Mouse (Mus musculus): Measurements from ENCODE around the gene Ttc28. TPM values are rescaled to one million over a fixed set of nuclear protein-coding genes. Genes with fewer than 3 reads are reported as not detected.
A peak's percentile ranks its signal among the peaks of the same experiment; 100 is the strongest.

Gene Ttc28
- polyA plus RNA-seq, 1 experiment: 0.04 TPM

DNA sequence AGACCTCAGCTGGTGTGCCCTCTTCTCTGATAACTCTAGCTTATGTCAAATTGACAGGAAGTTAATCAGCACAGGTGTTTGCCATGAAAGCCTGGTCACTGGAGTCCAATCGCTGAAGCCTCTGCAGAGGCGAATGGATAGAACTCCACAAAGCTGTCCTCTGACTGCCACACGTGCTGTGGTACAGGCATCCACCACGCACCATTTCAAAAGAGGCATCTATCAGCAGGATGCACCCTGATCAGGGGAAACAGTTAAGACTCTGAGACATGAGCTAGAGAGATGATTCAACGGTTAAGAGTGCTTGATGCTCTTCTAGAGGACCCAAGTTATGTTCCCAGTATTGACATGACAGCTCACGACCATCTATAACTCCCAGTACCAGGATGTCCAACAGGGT, 435.5 kb downstream of the Ttc28 start:
- Histone ChIP-seq H3K36me3 (ENCODE audit: control insufficient read depth) (no peaks in the 10 kb centered on the region), H3K4me3 (replicated peaks) (no peak overlapping the region)
- TF ChIP-seq TAL1 (IDR thresholded peaks at IDR 0.05; ENCODE audit: low read length) (no peak), GATA1 (IDR thresholded peaks at IDR 0.05; ENCODE audit: low read length) (no peak)

DNA sequence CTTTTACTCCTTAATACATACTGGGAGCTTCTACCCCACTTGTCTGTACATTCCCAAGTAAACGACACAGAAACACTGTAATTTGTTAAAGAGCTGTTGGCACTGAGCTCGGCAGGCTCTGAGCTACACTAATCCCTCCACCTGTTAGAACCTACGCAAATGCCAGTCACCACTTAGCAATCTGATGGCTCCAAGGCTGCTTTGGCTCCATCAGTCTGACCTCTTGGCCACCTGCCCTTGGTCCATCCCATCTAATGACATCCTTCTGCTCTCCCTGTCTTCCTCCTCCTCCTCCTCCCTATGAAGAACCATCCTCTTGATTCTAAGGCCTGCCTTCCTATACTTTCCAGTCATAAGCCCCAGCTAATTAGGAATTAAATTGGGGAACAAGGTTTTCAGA, 437.9 kb downstream of the Ttc28 start:
- Histone ChIP-seq H3K36me3 (ENCODE audit: control insufficient read depth) (no peaks in the 10 kb centered on the region), H3K4me3 (replicated peaks) (no peak overlapping the region), H3K4me1 (ENCODE audit: control insufficient read depth) (no peaks in the 10 kb centered on the region), H3K27me3 (ENCODE audit: control insufficient read depth) (no peaks in the 10 kb centered on the region), H3K9me3 (ENCODE audit: control insufficient read depth, low read length) (peaks cover 15% of the 10 kb centered on the region)
- TF ChIP-seq TAL1 (IDR thresholded peaks at IDR 0.05; ENCODE audit: low read length) (no peak), GATA1 (IDR thresholded peaks at IDR 0.05; ENCODE audit: low read length) (no peak)

More for the DNA sequence above, 435.5 kb downstream of the Ttc28 start:
- Histone ChIP-seq H3K4me1 (ENCODE audit: control insufficient read depth) (no peaks in the 10 kb centered on the region), H3K9me3 (ENCODE audit: control insufficient read depth, low read length) (peaks cover 17% of the 10 kb centered on the region), H3K27me3 (ENCODE audit: control insufficient read depth) (no peaks in the 10 kb centered on the region)

DNA sequence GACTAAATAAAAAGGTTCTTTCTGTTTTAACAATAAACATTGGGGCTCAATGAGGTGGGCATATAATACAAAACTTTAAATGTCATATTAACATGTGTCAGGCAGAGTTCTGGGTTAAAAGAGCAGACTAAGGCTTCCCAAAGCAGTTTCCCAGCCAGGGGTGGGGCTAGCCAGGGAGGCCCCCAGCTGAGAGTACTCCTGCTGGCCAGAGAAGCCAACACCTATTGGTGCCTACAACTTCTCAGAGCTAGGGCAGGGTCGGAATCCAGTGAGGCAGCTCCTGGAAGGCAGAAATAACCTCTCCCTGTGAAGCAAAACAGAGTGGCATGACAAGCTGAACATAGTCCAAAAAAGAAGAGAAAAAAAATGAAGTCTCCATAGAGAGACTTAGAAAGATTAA, 439.3 kb downstream of the Ttc28 start:
- Histone ChIP-seq H3K27me3 (ENCODE audit: control insufficient read depth) (peaks cover 3% of the 10 kb centered on the region), H3K36me3 (ENCODE audit: control insufficient read depth) (no peaks in the 10 kb centered on the region), H3K9me3 (ENCODE audit: control insufficient read depth, low read length) (peaks cover 5% of the 10 kb centered on the region), H3K4me3 (replicated peaks) (no peak overlapping the region), H3K4me1 (ENCODE audit: control insufficient read depth) (no peaks in the 10 kb centered on the region)
- no peak for TF ChIP-seq GATA1 (IDR thresholded peaks at IDR 0.05; ENCODE audit: low read length)
- TF ChIP-seq TAL1 (IDR thresholded peaks at IDR 0.05; ENCODE audit: low read length): no peak

DNA sequence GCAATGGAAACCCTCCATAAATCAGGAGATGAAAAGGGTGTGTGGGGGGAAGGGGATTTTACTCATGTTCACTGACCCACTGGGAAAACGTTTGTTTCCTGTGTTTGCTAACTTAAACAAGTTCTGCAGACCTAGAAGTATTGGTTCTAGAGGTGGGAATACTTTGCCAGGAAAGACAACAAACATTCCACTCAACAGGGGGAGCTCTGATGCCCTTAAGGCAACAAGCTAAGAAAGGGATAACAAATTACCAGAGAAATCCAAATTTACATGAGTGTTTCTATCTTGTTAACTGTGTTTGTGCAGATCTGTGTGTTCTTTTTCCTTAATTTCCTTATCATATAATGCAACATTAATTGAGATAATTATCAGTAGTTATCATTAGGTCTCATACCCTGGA, 446.2 kb downstream of the Ttc28 start:
- Histone ChIP-seq H3K4me3 (replicated peaks) (no peak overlapping the region), H3K36me3 (ENCODE audit: control insufficient read depth) (no peaks in the 10 kb centered on the region), H3K9me3 (ENCODE audit: control insufficient read depth, low read length) (peaks cover 6% of the 10 kb centered on the region), H3K4me1 (ENCODE audit: control insufficient read depth) (peaks cover 11% of the 10 kb centered on the region), H3K27me3 (ENCODE audit: control insufficient read depth) (peaks cover 3% of the 10 kb centered on the region)
- no peak for TF ChIP-seq GATA1 (IDR thresholded peaks at IDR 0.05; ENCODE audit: low read length)
- no peak for TF ChIP-seq TAL1 (IDR thresholded peaks at IDR 0.05; ENCODE audit: low read length)

DNA sequence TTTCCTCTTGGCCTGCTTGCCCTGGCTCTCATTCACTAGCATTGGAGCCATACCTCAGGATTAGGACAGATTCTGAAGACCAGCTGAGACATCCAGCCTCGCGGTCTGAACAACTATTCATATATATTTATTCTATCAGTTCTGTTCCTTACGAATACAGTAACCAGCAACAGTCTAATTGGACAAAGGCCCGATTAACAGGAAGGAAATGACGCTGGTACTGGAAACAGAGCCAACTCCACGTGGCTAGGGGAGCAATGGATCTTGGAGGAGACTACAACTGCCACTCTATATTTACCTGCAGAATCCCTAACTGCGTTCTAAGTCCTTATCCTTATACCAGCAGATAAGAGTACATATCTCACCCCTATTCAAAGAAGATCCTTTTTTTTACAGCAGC, 447.8 kb downstream of the Ttc28 start:
- TF ChIP-seq TAL1 (IDR thresholded peaks at IDR 0.05; ENCODE audit: low read length) (no peak), GATA1 (IDR thresholded peaks at IDR 0.05; ENCODE audit: low read length) (no peak)

DNA sequence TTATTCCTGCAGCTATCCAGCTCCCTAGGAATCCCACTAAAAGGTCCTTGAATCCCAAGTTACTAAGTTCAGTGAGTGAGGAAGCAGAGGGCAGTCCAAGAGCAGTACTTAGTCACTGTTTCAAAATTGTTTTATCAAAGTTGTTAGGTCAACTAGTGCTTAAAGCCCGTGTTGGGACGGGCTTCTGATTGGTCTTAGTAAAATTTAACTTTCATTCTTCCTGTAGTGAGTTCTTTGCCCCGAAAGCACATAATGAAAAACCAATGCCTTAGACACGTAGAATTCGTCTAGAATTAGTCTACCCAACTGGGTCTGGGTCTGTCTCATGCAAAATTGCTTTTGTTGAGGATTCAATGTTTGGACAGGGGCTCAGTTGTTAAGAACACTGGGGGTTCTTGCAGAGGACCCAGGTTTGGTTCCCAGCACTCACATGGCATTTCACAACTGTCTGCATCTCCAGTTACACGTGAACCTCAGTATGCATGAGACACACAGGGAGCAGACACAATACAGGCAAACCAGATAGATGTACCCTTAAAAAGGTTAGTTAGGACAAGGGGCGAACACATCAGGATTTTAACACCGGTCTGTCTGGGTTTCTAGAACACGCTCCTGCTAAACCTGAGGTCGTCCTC, 450.3 kb downstream of the Ttc28 start:
- Histone ChIP-seq H3K27me3 (ENCODE audit: control insufficient read depth) (no peaks in the 10 kb centered on the region; the same call in 1 of the 2 replicates), H3K4me3 (replicated peaks) (peak overlapping the region; percentile 98), H3K9me3 (ENCODE audit: control insufficient read depth, low read length) (peaks cover 6% of the 10 kb centered on the region), H3K36me3 (ENCODE audit: control insufficient read depth) (peaks cover 19% of the 10 kb centered on the region), H3K4me1 (ENCODE audit: control insufficient read depth) (peaks cover 29% of the 10 kb centered on the region)
- TF ChIP-seq GATA1 (IDR thresholded peaks at IDR 0.05; ENCODE audit: low read length): no peak
- TF ChIP-seq TAL1 (IDR thresholded peaks at IDR 0.05; ENCODE audit: low read length): no peak

More for the DNA sequence above, 447.8 kb downstream of the Ttc28 start:
- peaks cover 2% of the 10 kb centered on the region; the same call in 1 of the 2 replicates for H3K36me3 ChIP-seq (ENCODE audit: control insufficient read depth)
- peaks cover 3% of the 10 kb centered on the region for H3K27me3 ChIP-seq (ENCODE audit: control insufficient read depth)
- H3K4me1 ChIP-seq (ENCODE audit: control insufficient read depth): peaks cover 22% of the 10 kb centered on the region
- peaks cover 6% of the 10 kb centered on the region for H3K9me3 ChIP-seq (ENCODE audit: control insufficient read depth, low read length)
- no peak overlapping the region for H3K4me3 ChIP-seq (replicated peaks)

DNA sequence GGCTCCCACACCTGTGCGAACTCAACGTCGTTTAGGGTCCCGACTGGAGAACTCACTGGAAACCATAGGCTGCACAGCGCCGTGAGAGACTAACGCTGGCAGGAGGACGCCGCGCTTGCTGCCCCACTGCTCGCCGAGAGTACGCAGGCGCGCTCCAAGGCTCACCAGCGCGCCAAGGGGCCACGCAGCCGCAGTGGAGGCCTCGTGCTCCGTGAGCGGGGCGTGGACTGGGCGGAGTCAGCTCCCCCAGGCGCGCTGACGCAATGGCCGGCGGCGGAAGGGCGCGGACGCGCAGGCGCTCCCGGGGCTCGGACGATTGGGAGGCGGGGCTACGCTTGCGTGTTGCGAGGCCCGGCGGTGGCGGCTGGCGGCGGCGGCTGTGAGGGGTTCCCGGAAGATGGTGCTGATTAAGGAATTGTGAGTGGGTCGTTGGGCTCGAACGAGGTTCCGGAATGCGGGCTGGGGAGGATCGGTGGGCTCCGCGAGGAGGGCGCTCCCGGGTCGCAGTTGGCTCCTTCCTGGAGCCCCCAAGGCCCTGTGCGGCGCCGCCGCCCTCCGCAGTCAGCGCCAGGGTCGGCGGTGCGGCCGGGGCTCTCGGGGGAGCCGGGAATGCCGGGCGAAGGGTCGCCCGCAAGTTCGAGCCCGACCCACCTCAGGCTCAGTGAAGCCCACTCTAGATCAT, 451.0 kb downstream of the Ttc28 start, which contains the start of gene Pitpnb:
Gene Pitpnb, plus strand, starts transcription at position 347 of the 682 bp plus-strand sequence.
- Histone ChIP-seq H3K27me3 (ENCODE audit: control insufficient read depth) (no peaks in the 10 kb centered on the region), H3K4me3 (replicated peaks) (peak within 1 kb of the TSS; percentile 98), H3K9me3 (ENCODE audit: control insufficient read depth, low read length) (peaks cover 2% of the 10 kb centered on the region), H3K4me1 (ENCODE audit: control insufficient read depth) (peaks cover 29% of the 10 kb centered on the region), H3K36me3 (ENCODE audit: control insufficient read depth) (peaks cover 24% of the 10 kb centered on the region)
- TF ChIP-seq GATA1 (IDR thresholded peaks at IDR 0.05; ENCODE audit: low read length) (no peak), TAL1 (IDR thresholded peaks at IDR 0.05; ENCODE audit: low read length) (no peak)

DNA sequence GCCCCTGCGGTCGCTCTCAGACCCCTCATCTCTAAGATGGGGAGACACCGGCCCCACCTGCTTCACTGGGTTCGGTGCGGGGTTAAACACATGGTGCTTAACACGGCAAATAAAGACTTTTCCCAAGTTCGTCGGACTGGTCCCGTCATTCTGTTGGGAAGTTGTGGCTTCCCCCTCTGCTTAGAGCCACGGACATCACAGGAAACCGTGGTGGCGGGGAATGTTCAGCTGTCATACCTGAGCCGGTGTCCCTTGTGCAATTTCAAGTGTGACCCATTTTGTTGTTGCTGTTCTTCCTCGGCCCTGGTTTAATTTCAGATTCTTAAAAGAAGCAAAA, 451.5 kb downstream of the Ttc28 start:
- H3K4me1 ChIP-seq (ENCODE audit: control insufficient read depth): peaks cover 29% of the 10 kb centered on the region
- TF ChIP-seq TAL1 (IDR thresholded peaks at IDR 0.05; ENCODE audit: low read length) (no peak), GATA1 (IDR thresholded peaks at IDR 0.05; ENCODE audit: low read length) (no peak)
- peaks cover 29% of the 10 kb centered on the region for H3K36me3 ChIP-seq (ENCODE audit: control insufficient read depth)
- H3K9me3 ChIP-seq (ENCODE audit: control insufficient read depth, low read length): no peaks in the 10 kb centered on the region
- no peaks in the 10 kb centered on the region for H3K27me3 ChIP-seq (ENCODE audit: control insufficient read depth)
- H3K4me3 ChIP-seq (replicated peaks): peak overlapping the region; percentile 98

DNA sequence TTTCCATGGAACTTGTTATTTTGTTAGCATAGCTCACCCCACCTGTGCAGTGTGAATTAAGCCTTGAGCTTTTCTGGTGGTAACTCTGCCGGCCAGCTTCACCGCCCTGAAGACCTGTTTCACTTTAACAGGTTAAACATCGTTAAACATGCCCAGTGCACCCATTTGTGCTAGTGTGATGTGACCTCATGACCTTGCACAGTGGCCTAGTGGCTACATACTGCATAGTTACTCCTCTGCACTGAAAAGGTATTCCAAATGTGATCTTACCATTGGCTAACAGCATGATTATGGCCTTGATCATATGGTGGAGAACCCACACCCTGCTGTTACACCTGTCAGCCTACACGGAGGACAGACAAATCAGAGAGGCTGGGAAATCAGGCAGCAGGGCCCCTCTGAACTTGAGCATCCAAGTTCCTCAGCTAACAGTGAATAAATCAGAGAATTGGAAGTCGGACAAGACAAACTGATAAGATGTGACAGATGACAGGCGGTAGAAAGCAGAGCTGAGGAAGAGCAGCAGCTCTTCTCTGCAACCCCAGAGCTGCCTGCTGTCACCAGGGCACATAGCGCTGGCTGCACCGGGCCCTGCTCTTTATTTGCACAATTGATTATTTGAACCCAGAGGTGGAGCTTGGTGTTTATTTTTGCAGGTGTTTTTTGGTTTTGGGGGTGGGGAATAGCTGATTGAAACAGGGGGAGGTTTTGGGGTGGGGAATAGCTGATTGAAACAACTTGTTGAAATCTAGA, 456.5 kb downstream of the Ttc28 start:
- no peaks in the 10 kb centered on the region for H3K27me3 ChIP-seq (ENCODE audit: control insufficient read depth)

More for the DNA sequence above, 456.5 kb downstream of the Ttc28 start:
- H3K36me3 ChIP-seq (ENCODE audit: control insufficient read depth): peaks cover 76% of the 10 kb centered on the region
- TF ChIP-seq TAL1 (IDR thresholded peaks at IDR 0.05; ENCODE audit: low read length): no peak
- H3K9me3 ChIP-seq (ENCODE audit: control insufficient read depth, low read length): no peaks in the 10 kb centered on the region
- H3K4me3 ChIP-seq (replicated peaks): no peak overlapping the region
- peaks cover 19% of the 10 kb centered on the region for H3K4me1 ChIP-seq (ENCODE audit: control insufficient read depth)

Other genes with a start within 250 kb of the Ttc28 start
- gene Noc4l, start 226.4 kb upstream of the Ttc28 start, polyA plus RNA-seq (2012): 9.2 and 10.1 TPM in 2 replicates
- gene Ddx51, start 226.4 kb upstream of the Ttc28 start, polyA plus RNA-seq (2012): 0.18 and 0.28 TPM in 2 replicates
- gene Ep400, start 109.1 kb upstream of the Ttc28 start, polyA plus RNA-seq (2012): 4.0 and 6.5 TPM in 2 replicates
- gene Pus1, start 99.1 kb upstream of the Ttc28 start, polyA plus RNA-seq (2012): 3.1 and 3.7 TPM in 2 replicates
- 17.0 and 20.3 TPM in 2 replicates for gene Ulk1, start 69.7 kb upstream of the Ttc28 start, polyA plus RNA-seq (2012)
- 19.1 and 22.4 TPM in 2 replicates for gene Hscb, start 40.0 kb upstream of the Ttc28 start, polyA plus RNA-seq (2012)
- 0.50 and 0.52 TPM in 2 replicates for gene Chek2, start 39.8 kb upstream of the Ttc28 start, polyA plus RNA-seq (2012)

Data from erythroblast, embryonic 14.5 days (primary cell).